Mouse (Mus musculus) CD4-positive, CD25-positive, alpha-beta regulatory T cell, adult 2 months (primary cell): ENCODE measurements at regions not wholly inside any gene's neighbourhood (a gene's known extent, or its start where the extent isn't known, plus 50 kb on each side); places are given as distances from the start of the nearest gene placed in this dataset.

Experiments used
- DNase-seq: peaks from one replicate; pipeline ENCODE4 v3.0.0-alpha.2; 2012; ENCODE audit warnings: low read depth, low spot score

GRCm38 (mm10) chr7:84800966-84801365 lies 52.4 kb upstream of the Olfr291 start:
- no peak for DNase-seq

DNA sequence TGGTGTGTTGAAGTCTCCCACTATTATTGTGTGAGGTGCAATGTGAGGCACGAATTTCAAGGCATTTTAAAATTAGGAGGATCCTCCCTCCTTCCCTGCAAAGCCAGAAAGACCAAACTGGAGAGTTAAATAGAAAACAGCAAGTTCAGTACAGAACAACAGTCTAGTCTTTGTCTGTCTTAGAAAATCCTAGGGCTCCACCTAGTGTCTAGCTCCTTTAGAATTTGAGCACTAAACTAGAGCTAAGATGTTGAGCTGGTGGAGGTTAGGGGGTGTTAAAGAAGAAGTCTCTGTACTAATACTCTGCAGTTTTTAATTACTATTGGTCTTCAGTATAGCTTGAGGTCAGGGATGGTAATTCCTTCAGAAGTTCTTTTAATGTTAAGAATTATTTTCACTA lies 58.7 kb upstream of the Olfr291 start:
- peak; percentile 51 for DNase-seq

GRCm38 (mm10) chr7:84779276-84779825 lies 74.0 kb upstream of the Olfr291 start:
- DNase-seq, result peak; percentile 92

- DNase-seq, result peak; percentile 7
Observed at GRCm38 (mm10) chr7:84777696-84778095, 75.7 kb upstream of the Olfr291 start.

DNA sequence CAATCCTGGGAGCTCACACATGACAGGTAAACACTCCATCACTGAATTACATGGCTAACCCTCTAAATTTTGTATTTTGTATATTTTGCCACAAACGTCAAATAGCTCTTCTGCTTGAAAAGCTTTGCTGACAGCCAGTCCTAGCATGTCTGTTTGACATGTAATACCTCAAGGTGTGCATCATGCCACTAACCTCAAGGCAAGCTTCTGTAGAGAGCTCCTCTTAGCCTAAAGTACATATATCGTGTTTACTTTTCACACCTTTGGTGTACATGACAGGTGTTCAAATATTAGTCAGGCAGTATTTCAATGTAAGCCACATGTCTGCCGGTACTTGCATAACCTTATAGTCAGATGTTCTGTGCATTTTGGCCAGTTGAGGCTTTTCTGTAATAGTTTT lies 66.5 kb upstream of the Zfand6 start:
- no peak for DNase-seq

GRCm38 (mm10) chr7:84753361-84753760 lies 63.6 kb upstream of the Zfand6 start:
- no peak for DNase-seq

DNA sequence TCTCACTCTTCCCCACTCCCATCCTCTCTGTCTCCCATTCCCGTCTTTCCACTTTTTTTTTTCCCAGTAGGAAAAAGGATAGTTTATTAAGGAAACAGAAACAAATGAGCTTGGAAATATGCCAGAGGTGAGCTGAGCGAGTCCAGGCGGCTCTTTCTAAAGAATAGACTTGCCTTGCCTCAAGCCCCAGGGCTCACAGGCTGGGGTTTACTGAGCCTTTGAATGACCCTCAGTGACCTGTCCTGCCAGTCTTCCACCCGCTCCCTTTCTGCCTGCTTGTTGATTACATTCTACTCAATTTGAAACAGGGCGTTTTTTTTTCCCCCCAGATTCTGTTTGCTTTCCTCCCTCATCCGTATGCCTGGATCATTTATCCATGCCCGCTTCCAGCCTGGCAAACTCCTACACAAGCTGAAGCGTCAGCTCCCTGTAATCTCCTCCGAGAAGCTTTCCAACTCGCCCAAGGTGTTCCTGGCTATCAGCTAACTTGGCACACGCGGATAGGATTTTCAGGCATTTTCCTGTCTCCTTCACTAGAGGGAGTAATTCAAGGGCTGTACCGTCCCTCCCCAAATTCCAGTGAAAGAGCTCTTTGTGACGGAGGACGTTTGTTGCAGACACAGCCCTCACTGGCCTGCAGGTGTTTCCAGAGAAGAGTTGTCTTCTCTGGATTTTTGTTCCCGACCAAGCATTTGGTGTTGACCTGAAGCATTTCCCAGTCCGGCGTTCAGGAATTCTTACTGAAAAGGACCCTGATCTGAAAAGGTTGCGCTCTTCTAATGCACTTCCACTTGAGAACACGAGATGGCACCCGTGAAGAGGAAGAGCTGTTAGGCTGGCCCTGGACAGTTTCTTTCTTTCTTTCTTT lies 59.9 kb upstream of the Zfand6 start:
- peak; percentile 68 for DNase-seq

DNA sequence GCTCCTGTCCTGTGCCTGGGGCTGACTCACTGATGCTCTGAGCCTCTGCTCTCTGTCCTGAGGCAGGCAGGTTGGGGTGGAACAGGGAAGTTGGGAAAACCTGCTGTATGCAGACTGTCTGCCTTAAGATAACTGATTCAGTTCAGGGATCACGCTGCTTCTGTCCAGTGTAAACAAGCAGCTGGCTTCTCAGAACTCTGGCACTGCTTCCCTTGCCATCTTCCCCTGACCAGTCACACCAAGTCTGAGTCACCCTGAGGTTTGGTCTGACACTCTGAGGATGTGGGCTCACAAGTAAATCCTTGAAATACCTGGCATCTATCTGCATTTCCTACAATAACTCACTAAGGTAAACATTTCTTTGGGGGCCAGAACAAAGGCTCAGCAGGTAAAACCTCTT lies 58.1 kb upstream of the Zfand6 start:
- no peak for DNase-seq

DNA sequence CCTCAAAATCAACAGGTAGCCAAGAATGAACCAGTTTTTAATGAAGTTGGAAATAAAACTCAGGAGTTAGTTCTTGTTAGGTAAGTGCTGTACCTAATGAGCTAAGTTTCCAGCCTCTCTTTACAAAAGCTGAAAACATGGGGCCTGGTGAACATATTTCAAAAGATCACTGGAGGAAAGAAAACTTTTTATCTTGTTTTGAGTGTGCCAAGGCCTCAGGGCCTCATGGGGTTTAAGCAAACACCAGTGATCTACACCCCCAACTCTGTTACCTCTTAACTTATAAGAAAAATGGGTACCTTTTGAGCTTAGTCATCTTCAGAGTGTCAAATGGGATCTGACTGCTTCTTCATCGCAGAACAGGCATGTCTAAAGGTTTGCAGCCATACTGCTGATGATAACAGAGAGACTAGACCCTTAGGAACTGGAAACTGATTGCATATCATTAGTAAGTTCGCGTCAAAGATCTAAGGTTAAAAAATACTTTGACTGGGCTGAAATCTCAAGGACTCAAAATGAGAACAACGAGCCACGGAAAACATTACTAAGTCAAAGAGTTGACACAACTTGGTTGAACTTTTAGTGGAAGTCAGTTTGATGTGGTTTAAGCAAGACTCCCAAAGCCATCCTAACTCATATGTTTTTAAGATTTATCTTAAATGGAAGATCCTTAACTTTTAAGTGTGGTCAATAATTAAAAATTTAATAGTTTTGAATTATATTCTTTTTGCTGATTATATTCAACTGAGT lies 54.7 kb upstream of the Zfand6 start:
- peak; percentile 5 for DNase-seq

DNA sequence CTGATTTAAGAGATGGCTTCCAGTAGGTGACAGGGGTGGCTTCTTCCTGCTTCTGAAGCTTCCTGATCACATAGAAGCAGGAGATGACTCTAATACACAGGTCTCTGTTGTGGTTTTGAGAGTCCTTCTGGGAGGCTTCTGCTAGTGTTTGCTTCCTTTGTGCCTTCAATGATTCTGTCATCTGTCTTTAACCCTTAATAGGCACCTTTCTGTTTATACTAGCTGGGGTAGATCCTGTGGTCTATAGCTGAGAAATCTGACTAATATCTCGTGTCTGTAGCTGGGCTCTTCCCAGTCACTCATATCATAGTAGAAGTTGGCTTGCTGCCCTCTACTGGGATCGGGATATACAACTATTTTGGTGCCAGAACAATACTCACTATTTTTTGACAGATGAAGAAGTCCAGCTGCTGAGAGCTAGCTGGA lies 50.2 kb upstream of the Zfand6 start:
- peak; percentile 45 for DNase-seq
